In genomic region chr11:97631938-97632337, GRCm38 (mm10) we compare ENCODE assay signal across 8 mouse cellular contexts. TPM values are rescaled to one million over a fixed set of nuclear protein-coding genes. Genes with fewer than 3 reads are reported as not detected.
DNase-seq lines count a peak whose midpoint lies in the region; ATAC-seq lines count a peak whose summit lies in the region.

No protein-coding gene starts in this region.

- H3K27me3 ChIP-seq in heart, embryonic 11.5 days (ENCODE audit: control insufficient read depth, insufficient read depth, low read length) = peaks cover 46% of the 10 kb centered on the region
- peaks cover 51% of the 10 kb centered on the region for H3K27me3 ChIP-seq in forebrain, embryonic 12.5 days

- no peak overlapping the region for H3K4me2 ChIP-seq in heart, embryonic 11.5 days
- no peak overlapping the region for H3K4me2 ChIP-seq in forebrain, embryonic 12.5 days

- H3K9me3 ChIP-seq in heart, embryonic 11.5 days (replicated peaks; ENCODE audit: control insufficient read depth, low read length) = no peaks in the 10 kb centered on the region
- H3K9me3 ChIP-seq in forebrain, embryonic 12.5 days = no peaks in the 10 kb centered on the region

- no peak for ATAC-seq in heart, embryonic 11.5 days (replicated peaks; ENCODE audit: insufficient number of reproducible peaks, low FRiP score, low TSS enrichment)
- 0 out of 2 replicates have a peak, but pooled peaks have one; percentile 25 for ATAC-seq in forebrain, embryonic 12.5 days (ENCODE audit: low FRiP score)
- ATAC-seq in megakaryocyte-erythroid progenitor cell, adult 5-6 weeks (replicated peaks; ENCODE audit: low FRiP score, low TSS enrichment, poor library complexity, severe bottlenecking) = peak; percentile 69

- H3K9ac ChIP-seq in heart, embryonic 11.5 days (ENCODE audit: low read depth, low read length) = no peak overlapping the region
- H3K9ac ChIP-seq in forebrain, embryonic 12.5 days = no peak overlapping the region

- no peak overlapping the region for H3K4me3 ChIP-seq in heart, embryonic 11.5 days (ENCODE audit: low read depth, low read length)
- H3K4me3 ChIP-seq in forebrain, embryonic 12.5 days (replicated peaks) = no peak overlapping the region

- intact Hi-C loops in heart, postnatal 25 days (cut with DNase I) = no loop called here

- H3K27ac ChIP-seq in heart, embryonic 11.5 days (ENCODE audit: low read depth, low read length) = no peak overlapping the region
- H3K27ac ChIP-seq in forebrain, embryonic 12.5 days = no peak overlapping the region

- WGBS in heart, embryonic 11.5 days (ENCODE audit: insufficient replicate concordance) = 4% methylated on average over 12 of the region's 12 CpGs
- 2% methylated on average over 12 of the region's 12 CpGs for WGBS in forebrain, embryonic 12.5 days

- H3K4me1 ChIP-seq in heart, embryonic 11.5 days (ENCODE audit: control insufficient read depth, insufficient read depth, low read length) = peaks cover 9% of the 10 kb centered on the region; the same call in 1 of the 2 replicates
- peaks cover 32% of the 10 kb centered on the region for H3K4me1 ChIP-seq in forebrain, embryonic 12.5 days

- DNase-seq in heart, adult 11 months = peak; percentile 97
- peak; percentile 43 for DNase-seq in c-Kit-positive CD71-positive TER-119-negative erythroid progenitor cells, embryonic 14.5 days (ENCODE audit: low read depth)
- peak; percentile 61 for DNase-seq in heart, postnatal 25 days (ENCODE audit: low spot score)
- peak; percentile 83 to 88 for DNase-seq in layer of hippocampus, postnatal 36 days
- DNase-seq in spleen, adult 12 weeks (ENCODE audit: low spot score) = peak; percentile 68

- H3K36me3 ChIP-seq in heart, embryonic 11.5 days (ENCODE audit: control insufficient read depth, insufficient read depth, low read length) = no peaks in the 10 kb centered on the region
- H3K36me3 ChIP-seq in forebrain, embryonic 12.5 days (replicated peaks) = no peaks in the 10 kb centered on the region

RNA-seq across cellular contexts. Expression of gene Epop, which starts 2.4 kb away (rescaled TPM):
- 1.4 and 1.5 TPM in 2 replicates for polyA plus RNA-seq in heart, embryonic 11.5 days (2014; fragmentation: Nextera tagmentation; extraction: Ambion mirVana)
- 10.0 and 11.9 TPM in 2 replicates for polyA plus RNA-seq in forebrain, embryonic 12.5 days (2016; fragmentation: Nextera tagmentation; extraction: Ambion mirVana)
- total RNA-seq in heart, postnatal 25 days (2021) = 1 to 10 TPM in 1 of 2 experiments, under 1 TPM in 1; 0.94 to 1.5 TPM
- 10 to 100 TPM; 33.6 to 34.2 TPM for total RNA-seq in layer of hippocampus, postnatal 36 days (2021)
- total RNA-seq in megakaryocyte-erythroid progenitor cell, adult 5-6 weeks (2014; fragmentation: Nextera tagmentation) = 2.6 and 2.9 TPM in 2 replicates
- 0.61 and 2.6 TPM in 2 replicates for total RNA-seq in megakaryocyte-erythroid progenitor cell, adult 5-6 weeks (2017)

RNA-seq across cellular contexts. Expression of gene Mllt6, which starts 31.3 kb away (rescaled TPM):
- 2.9 and 3.3 TPM in 2 replicates for polyA plus RNA-seq in heart, embryonic 11.5 days (2014; fragmentation: Nextera tagmentation; extraction: Ambion mirVana)
- polyA plus RNA-seq in forebrain, embryonic 12.5 days (2016; fragmentation: Nextera tagmentation; extraction: Ambion mirVana) = 3.3 and 3.7 TPM in 2 replicates
- total RNA-seq in heart, postnatal 25 days (2021) = 10 to 100 TPM; 59.8 to 63.3 TPM
- total RNA-seq in layer of hippocampus, postnatal 36 days (2021) = 100 to 1,000 TPM; 105 to 110 TPM
- total RNA-seq in megakaryocyte-erythroid progenitor cell, adult 5-6 weeks (2014; fragmentation: Nextera tagmentation) = 5.4 and 6.1 TPM in 2 replicates
- 4.8 and 5.4 TPM in 2 replicates for total RNA-seq in megakaryocyte-erythroid progenitor cell, adult 5-6 weeks (2017)

RNA-seq across cellular contexts. Expression of gene Cisd3, which starts 53.7 kb away (rescaled TPM):
- 45.8 and 52.3 TPM in 2 replicates for polyA plus RNA-seq in heart, embryonic 11.5 days (2014; fragmentation: Nextera tagmentation; extraction: Ambion mirVana)
- polyA plus RNA-seq in forebrain, embryonic 12.5 days (2016; fragmentation: Nextera tagmentation; extraction: Ambion mirVana) = 13.2 and 14.9 TPM in 2 replicates
- total RNA-seq in heart, postnatal 25 days (2021) = 100 to 1,000 TPM; 145 to 155 TPM
- 10 to 100 TPM; 52.8 to 58.2 TPM for total RNA-seq in layer of hippocampus, postnatal 36 days (2021)
- 10.1 TPM in 1 of 2 replicates, not detected in the other for total RNA-seq in megakaryocyte-erythroid progenitor cell, adult 5-6 weeks (2014; fragmentation: Nextera tagmentation)
- 15.9 TPM in 1 of 2 replicates, not detected in the other for total RNA-seq in megakaryocyte-erythroid progenitor cell, adult 5-6 weeks (2017)

RNA-seq across cellular contexts. Expression of gene Srcin1, which starts 56.0 kb away (rescaled TPM):
- 0.06 and 0.23 TPM in 2 replicates for polyA plus RNA-seq in heart, embryonic 11.5 days (2014; fragmentation: Nextera tagmentation; extraction: Ambion mirVana)
- polyA plus RNA-seq in forebrain, embryonic 12.5 days (2016; fragmentation: Nextera tagmentation; extraction: Ambion mirVana) = 5.2 and 5.7 TPM in 2 replicates
- under 1 TPM; 0.20 to 0.47 TPM for total RNA-seq in heart, postnatal 25 days (2021)
- total RNA-seq in layer of hippocampus, postnatal 36 days (2021) = 100 to 1,000 TPM; 230 to 247 TPM
- total RNA-seq in megakaryocyte-erythroid progenitor cell, adult 5-6 weeks (2014; fragmentation: Nextera tagmentation) = not detected in 2 replicates
- total RNA-seq in megakaryocyte-erythroid progenitor cell, adult 5-6 weeks (2017) = not detected in 2 replicates

Comparison
In these comparisons a context has a peak if more than half of its experiments do, and no peak if none do; other contexts are left out.
1. DNase-seq: peak in every context shown above with its lines; median percentile 97 in heart, adult 11 months; 86 in layer of hippocampus, postnatal 36 days; 68 in spleen, adult 12 weeks; 61 in heart, postnatal 25 days; 43 in c-Kit-positive CD71-positive TER-119-negative erythroid progenitor cells, embryonic 14.5 days.
2. RNA of gene Epop, which starts 2.4 kb away (total RNA-seq): 33.6 to 34.2 TPM in layer of hippocampus, postnatal 36 days; 0.61 to 2.9 TPM in megakaryocyte-erythroid progenitor cell, adult 5-6 weeks and 0.94 to 1.5 TPM in heart, postnatal 25 days; every median in the first group is over 4 times any median in the second.
3. RNA of gene Mllt6, which starts 31.3 kb away (total RNA-seq): 105 to 110 TPM in layer of hippocampus, postnatal 36 days and 59.8 to 63.3 TPM in heart, postnatal 25 days; 4.8 to 6.1 TPM in megakaryocyte-erythroid progenitor cell, adult 5-6 weeks; every median in the first group is over 4 times any median in the second.